Mouse (Mus musculus): ENCODE results near the gene 6430531B16Rik.
A peak's percentile ranks its signal among the peaks of the same experiment; 100 is the strongest.

The 6430531B16Rik gene

DNA sequence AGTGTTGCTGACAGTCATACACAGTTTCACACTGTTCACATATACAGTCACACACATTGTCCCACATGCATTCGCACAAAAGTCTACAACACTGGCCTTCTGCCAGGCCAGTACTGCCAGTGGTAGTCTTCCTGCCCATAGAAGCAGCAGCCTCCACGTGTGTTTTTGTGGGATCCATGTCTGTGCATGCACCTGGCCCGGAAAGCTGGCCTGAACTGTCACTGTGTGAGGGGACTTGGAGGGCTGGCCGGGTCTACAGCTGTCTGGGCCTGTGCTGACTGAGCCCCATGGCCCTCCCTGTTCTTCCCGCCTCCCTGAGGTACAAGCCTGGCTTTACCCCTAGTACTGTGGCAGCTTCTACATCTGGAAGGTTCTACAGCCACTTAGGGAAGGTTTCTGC lies 7.6 kb downstream of the 6430531B16Rik start:
- no peak for DNase-seq (ENCODE audit: low read depth, low spot score)

DNA sequence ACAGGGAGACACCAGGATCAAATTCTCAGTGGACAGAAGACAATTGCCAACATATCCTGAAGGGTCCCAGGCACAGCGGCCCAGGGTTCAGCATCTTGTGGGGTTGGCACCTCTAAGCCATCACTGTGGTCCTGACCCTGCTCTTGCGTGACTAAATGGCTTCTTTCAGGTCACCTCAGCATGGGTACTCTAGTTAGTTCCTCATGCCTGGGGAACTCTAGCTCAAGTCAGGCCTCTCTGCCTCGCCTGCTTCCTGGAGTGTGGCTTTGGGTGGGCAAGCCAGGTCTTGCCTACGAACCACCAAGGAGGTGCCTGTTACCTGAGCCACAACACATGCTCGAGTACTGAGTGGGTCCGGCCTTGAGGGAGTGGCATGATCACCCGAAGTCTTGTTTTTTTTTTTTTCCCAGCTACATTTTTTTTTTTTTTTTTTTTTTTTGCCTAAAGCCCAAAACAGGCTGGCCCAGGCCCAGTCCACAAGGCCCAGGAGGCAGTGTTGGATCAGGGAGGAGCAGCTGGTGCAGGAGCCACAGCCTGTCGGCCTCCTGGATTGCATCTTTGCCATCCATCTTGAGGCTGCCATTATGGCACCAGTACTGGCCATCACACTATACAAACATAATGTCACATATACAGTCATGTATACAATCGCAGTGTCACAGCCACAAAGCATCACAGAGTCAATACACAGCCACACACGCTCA lies 8.2 kb downstream of the 6430531B16Rik start:
- DNase-seq (ENCODE audit: low read depth, low spot score): no peak

DNA sequence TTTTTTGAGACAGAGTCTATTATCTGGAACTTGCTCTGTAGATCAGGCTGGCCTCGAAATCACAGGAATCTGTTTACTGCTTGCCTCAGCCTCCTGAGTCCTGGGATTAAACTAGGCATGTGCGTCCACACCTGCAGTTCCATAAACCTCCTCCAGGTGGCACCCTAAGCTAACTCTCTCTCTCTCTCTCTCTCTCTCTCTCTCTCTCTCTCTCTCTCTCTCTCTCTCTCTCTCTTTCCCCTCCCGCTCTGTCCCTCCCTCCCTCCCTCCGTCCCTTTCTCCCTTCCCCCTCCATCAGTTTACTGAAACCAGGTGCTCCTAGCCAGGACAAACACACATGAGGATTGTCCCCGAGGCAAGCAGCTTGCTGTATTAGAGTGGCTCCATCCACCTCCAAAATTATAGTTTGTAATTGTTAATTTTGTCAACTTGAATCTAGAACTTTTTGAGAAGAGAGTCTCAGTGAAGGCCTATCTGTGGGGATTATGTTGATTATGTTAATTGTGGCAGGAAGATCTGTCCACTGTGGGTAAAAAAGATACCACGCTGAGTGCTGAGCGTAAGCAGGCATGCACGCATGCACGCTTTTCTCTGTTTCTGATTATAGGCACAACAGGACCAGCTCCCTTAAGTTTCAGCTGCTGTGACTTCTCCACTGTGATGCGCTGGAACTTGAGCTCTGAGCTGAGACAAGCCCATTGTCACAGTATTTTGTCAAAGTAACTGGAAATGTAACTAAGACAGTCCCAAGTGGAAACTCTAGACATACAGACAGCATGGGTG lies 9.0 kb downstream of the 6430531B16Rik start:
- DNase-seq (ENCODE audit: low read depth, low spot score): peak; percentile 56

DNA sequence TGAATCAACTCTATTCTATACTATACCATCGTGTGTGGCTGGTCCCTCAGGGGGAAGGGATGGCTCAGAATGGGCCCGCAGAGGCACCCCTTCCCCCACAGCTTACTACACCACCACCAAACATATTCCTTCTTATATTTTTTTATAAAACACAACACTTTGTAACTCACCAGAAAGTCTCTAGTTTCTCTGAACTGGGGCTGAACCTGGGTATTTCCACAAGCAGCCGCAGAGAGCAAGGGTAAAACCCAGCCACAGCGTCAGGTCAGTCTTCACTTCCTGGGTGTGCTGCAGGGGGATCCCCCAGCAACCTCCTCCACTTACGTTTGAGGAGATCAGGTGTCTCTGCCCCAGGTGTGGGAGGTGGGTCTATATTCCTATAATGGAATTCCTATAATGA lies 10.1 kb downstream of the 6430531B16Rik start:
- no peak for DNase-seq (ENCODE audit: low read depth, low spot score)

DNA sequence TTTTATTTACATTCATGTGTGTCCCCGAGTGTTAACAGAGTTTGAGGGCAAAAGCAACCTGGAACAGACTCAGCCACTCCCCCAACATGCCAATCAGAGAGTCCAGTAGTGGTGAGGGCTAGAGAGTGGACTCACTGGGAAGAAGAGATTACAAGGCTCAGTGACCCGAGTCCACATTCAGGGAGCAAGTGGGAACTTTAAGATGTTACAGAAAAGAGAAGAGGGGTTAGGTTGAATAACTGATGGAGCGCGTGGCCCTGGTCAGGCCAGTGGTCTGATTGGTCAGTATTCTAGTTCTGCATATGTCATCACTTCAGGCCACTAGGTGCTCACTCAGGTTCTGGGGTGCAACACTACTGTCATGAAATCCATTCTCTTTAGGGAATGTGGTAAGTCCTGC lies 11.4 kb downstream of the 6430531B16Rik start:
- no peak for DNase-seq (ENCODE audit: low read depth, low spot score)

DNA sequence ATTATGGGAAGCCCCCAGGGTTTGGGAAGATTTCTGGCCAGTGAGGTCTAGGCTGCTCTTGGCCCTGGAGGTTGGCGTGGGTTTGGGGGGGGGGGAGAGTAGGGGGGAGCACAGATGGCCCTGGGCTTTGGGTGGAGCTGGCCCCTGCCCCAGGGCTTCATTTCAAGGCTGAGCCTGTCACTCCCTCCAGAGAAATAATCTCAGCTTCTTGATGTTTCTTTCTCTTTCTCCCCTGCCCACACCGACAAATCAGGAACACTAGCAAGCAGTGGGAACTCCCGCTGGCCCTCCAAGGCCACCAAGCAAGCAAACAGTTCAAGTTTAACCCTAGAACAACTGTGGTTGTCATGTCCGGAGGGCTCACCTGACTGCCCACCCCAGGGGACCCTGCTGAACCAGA lies 14.7 kb downstream of the 6430531B16Rik start:
- DNase-seq (ENCODE audit: low read depth, low spot score): no peak

DNA sequence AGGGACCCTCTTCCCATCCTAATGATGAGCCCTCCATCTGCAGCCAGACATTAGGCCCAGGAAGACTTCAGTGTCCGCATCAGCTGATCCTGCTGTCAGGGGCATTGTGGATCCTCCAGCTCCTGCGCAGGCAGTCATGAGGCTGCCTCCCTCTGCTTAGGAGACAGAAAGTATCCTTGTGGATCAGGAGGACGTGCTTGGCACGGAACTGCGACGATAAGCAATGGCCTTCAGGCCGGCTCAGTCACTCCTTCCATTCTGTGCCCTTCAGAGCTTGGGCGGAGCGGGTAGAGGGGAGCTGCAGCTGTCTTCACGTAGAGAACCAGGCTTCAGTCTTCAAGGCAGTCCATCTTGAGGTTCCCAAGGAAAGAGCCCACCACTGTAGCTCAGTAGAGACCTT lies 17.4 kb downstream of the 6430531B16Rik start:
- no peak for DNase-seq (ENCODE audit: low read depth, low spot score)

DNA sequence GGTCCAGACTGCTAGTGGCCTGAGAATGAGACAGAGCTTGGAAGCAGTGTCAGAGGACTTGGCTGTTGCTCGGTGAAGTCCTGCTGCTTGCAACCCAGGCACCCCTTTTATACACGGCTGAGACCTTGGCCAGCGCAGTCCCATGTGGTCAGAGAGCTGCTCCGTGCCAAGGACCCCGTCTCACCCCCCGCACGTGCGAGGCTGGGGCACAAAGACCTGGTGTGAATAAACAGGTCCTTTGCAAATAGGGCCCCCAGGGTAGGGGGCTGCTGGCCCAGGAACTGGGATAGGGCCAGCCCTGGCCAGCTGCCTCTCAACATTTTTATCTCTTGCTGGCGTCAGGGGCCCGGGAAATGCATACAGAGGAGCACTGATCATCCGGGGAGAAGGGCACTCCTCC lies 20.6 kb downstream of the 6430531B16Rik start:
- DNase-seq (ENCODE audit: low read depth, low spot score): no peak

DNA sequence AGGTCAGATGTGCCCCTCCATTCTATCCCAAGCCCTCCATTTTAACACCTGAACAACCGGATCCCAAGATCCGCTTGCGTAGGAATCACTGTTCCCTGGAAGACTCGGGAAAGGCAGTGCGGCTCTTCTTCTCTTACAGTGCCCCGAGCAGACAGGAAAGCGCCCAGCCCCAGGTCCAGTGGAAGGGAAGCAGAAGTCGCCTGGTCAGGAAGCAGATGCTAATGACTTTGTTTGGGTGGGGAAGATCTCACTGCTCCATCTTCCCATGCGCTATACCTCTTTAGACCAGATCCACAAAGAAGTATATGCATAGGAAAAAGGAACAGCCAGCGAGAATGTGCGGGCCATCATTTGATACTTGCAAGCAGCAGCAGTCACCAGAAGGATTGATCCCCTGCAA lies 21.1 kb downstream of the 6430531B16Rik start:
- no peak for DNase-seq (ENCODE audit: low read depth, low spot score)

DNA sequence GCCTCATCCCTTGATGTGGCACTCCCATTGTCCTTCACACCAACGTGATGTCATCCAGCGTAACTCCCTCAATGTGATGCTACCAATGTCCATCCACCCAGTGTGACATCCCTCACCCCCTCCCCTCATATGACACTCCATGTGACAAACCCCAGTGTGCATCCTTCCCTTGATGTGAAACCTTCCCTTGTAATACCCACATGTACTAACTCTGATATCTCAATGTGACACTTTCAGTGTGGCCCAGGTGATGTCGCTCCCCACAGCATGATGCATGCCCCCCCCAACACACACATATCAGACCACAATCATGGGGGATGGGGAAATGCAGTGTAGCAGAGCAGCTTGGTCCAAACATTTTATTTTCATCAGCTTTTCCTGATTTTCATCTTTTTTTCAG lies 21.9 kb downstream of the 6430531B16Rik start:
- DNase-seq (ENCODE audit: low read depth, low spot score): no peak

DNA sequence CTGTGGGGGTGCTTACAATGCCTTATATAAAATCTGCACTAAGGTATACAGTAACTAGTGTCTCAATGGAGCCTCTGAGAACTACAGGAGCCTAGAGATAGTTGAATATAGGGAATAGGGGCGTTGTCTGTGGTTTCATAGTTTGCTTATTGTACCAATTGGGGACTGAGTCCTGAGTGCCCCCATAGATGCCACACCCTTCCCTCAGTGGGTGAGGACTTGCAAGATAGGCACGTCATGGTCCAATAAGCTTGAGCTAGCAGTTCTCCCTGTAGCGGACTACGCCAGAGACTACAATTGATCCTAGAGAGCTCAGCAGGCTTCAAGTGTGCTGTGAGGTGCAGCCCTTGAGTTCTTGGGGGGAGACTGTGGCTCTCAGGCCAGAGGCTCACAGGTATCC lies 23.1 kb downstream of the 6430531B16Rik start:
- no peak for DNase-seq (ENCODE audit: low read depth, low spot score)

DNA sequence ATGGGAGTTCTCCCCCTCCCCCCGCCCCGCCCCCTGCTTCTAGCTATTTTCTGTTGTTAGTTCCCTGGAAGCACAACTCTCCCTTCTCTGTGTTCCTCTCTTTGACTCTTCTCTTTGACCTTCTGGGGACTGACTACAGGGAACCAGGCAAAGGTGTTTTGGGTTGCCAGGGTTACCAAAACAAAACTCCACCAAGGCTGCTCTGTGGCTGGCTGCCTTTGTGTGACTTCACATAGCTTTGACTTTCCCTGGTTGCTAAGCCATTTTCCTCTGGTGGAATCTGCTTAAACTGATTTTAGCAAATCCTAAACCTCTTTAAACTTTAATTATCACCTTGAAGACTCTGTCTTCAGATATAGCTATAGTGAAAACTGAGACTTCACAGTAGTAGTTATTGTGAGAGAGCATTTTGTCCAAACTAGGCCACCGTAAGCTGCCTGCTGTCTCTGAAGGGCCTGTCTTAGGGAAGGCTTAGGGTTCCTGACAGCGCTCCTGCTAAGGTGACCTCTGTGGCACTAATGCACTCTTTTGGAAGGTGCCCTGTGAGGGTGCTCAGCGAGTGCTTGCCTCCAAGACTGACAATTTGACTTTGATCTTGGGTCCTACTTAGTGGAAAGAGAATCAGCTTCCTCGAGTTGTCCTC lies 26.4 kb downstream of the 6430531B16Rik start:
- no peak for DNase-seq (ENCODE audit: low read depth, low spot score)

DNA sequence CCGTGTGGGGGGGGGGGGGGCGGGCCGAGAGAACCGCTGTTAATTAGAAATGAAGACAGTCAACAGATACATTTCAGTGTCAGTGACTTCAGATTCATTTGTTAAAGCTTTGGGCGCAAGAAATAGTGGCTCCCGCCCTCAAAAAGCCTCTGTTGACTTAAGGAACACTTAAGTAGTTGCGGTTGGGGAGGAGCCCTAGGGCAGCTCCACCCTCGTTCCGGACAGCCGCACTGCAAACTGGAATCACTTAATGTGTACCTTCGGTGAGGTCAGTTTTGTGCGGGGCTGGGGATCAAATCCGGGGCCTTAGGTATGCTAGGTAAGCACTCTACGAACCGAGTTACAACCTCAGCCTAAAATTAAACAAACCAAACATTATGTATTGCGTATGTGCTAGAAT lies 27.5 kb downstream of the 6430531B16Rik start:
- DNase-seq (ENCODE audit: low read depth, low spot score): peak; percentile 22

DNA sequence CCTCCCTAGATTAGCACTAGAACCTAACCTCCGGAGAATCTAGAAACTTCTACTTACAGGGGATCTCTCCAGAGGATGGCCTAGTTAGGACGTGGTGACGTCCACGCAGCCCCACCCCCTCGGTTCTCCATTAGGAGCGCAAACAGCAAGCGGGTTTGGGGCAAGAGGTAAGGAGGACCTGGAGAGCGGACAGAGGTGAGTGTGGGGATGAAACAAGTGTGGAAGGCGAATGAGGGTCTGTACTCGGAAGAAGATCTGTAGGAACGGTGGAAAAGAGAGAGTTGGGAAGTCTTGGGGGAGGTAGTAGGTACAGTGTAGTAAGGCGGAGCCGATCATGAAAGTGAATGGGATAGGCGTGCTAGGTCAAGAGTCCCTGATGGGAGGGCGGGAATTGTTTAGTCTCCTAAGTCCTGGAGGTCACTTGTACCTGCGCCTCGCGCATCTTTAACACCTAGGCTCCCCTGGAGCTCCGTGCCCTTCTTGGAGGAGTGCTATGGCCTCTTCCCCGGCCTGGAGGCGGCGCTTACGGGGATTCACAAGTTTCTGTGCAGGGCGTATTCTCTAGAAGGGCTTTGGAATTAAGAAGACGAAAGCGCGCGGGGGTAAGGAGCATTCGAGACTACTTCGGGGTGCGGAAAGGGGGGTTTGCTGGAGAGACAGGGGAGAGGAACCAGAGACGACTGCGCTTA lies 28.1 kb downstream of the 6430531B16Rik start:
- DNase-seq (ENCODE audit: low read depth, low spot score): peak; percentile 35

DNA sequence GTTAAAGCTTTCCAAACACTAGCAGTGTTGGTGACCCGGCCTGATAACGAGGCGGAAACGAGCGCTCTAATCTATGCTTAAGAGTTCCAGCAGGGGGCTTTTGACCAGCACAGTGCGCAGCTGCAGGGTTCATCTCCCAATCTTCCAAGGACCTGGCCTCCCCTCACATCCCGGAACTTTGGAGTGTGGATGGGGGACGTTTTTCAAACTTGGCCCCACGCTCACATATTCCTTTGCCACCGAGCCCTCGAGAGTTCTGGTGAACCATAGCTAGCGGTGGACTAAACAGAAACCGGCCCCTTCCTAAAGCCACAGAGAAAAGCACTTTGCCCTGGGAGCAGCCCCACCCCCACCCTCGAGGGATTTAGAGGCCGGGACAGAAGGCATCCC lies 28.7 kb downstream of the 6430531B16Rik start:
- DNase-seq (ENCODE audit: low read depth, low spot score): no peak

DNA sequence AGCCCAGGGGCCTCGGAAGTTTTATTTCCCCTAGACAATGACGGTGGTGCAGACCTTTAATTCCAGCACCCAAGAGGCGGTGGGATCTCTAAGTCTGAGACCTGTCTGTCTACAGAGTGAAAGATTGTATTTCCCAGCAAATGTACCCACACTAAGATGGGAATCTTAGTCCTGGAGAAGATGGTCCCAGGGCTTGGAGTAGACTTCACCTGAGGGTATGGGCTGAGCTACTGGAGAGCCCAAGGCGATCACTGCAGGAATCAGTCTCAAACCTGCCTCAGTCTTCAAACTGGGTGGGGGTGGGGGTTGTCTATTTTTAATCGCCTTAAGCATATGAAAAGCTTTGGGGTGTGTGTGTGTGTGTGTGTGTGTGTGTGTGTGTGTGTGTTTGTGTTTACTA lies 32.5 kb downstream of the 6430531B16Rik start:
- DNase-seq (ENCODE audit: low read depth, low spot score): no peak

DNA sequence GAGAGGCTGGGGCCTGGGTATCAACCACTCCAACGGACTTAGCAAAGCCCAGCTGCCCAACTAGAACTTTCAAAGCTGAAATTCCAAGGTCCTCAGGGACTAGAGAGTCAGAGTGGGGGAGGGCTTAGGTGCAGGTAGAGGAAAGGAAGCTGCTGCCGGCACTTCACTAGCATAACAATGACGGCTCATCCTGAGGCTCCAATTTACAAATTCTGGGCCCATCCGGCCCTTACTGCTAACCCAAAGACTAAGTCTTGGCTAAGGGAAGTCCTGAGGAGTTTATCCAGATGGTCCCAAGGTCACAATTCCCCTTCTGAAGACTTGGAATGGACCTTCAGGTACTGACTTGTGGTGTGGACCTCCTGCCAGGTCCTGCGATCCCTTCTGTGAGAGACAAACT lies 33.0 kb downstream of the 6430531B16Rik start:
- DNase-seq (ENCODE audit: low read depth, low spot score): no peak

DNA sequence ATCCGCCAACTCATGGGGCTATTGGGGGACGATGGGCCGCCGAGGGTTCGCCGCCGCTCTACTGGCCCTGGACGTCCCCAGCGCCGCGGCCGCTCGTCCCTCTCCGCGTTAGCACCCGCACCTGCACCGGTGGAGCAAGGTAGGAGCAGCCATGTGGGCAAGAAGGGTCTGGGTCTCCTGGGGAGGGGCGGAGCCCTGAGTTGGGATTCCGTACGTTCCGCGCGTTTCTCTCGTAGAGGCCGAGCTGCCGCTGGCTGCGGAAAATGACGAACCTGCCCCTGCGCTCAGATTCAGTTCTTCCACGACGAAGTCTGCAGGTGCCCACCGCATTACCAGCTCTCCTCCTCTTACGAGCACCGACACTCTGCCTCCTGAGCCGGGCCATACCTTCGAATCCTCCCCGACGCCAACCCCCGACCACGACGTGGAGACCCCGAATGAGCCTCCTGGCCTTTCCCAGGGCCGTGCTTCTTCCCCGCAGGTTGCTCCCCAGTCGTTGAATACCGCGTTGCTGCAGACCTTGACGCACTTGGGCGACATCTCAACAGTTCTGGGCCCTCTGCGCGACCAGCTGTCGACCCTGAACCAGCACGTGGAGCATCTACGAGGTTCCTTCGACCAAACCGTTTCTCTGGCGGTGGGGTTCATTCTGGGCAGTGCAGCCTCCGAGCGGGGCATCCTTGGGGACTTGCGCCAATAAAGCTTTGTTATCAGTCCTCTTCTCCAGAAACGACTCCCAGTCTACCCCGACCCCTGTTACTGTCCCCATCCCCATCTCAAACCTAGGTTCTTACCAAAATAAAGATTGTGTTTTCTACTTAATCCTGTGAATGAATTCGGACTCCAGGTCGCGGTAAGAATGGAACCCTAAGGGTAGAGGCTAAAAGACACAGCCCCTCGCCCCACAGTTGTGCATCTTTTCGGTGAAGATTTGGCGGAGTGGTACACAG lies 34.0 kb downstream of the 6430531B16Rik start:
- no peak for DNase-seq (ENCODE audit: low read depth, low spot score)

DNA sequence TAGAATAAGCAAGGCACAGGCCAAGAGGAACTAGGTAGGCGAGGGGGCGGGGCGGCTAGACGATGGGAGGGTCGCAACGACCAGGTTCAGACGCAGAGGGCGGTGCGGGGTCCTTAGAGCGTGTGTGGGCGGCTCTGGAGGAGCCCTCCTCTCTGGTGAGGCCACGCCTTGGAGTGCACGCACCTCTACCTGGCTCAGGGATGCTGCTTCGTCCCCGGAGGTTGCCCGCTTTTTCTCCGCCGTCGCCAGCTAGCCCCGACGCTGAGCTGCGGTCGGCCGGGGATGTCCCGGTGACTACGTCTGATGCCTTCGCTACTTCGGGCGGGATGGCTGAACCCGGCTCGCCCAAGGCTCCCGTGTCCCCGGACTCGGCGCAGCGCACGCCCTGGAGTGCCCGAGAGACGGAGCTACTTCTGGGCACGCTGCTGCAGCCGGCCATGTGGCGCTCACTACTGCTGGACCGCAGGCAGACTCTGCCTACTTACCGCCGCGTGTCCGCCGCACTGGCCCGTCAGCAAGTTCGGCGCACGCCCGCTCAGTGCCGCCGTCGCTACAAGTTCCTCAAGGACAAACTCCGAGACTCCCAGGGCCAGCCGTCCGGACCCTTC lies 34.8 kb downstream of the 6430531B16Rik start, which contains the start of gene Utf1:
TSS of gene Utf1 (plus strand) at position 116 of the 608 bp plus-strand sequence.
- no peak for DNase-seq (ENCODE audit: low read depth, low spot score)

DNA sequence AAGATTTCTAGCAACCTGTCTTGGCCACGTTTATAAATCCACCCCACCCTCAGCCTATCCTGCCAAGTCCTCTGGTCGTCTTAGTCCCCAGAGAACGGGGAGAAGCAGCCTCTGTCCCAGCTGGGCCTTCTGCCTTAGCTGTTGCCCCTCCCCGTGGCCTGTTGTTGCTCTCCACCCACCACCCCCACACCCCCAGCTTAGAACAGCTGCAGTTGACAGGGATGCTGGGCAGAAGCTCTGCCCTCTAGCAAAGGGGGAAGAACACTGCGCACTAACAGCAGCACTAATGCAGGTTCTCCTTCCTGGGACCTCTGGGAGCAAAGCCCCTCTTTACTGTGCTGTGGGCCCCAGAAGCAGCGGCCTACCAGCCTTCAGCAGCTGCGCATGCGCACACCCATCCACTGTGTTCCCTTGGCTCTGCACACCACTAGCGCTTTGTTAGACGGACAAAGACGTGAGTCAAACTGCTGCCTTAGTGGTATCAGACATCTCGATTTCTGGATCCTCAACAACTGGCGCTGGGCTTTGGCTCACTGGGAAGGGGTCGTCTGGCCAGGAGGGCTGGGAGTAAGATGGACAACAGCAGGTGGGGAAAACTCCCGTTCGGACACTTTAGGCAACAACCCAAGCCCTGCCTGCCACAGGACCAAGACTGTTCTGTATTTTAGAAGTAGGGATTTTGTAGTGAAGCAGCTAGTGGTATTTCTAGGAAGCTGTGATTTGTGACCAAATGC lies 37.9 kb downstream of the 6430531B16Rik start:
- no peak for DNase-seq (ENCODE audit: low read depth, low spot score)
